Mouse (Mus musculus) kidney, postnatal 10 days (tissue): Measurements from ENCODE around the gene Gm49337.

ENCODE experiments used
- DNase-seq: peaks from one replicate; pipeline ENCODE4 v3.0.0; 2021; ENCODE audit warnings: mixed read lengths

The Gm49337 gene

GRCm38 (mm10) chr4:116173072-116173471 is at the start of gene Gm49337, which contains the start of gene 1700042G07Rik:
Gene Gm49337, plus strand, starts transcription at chr4:116173384.
Gene 1700042G07Rik, plus strand, starts transcription at chr4:116173372.
- DNase-seq = no peak

DNA sequence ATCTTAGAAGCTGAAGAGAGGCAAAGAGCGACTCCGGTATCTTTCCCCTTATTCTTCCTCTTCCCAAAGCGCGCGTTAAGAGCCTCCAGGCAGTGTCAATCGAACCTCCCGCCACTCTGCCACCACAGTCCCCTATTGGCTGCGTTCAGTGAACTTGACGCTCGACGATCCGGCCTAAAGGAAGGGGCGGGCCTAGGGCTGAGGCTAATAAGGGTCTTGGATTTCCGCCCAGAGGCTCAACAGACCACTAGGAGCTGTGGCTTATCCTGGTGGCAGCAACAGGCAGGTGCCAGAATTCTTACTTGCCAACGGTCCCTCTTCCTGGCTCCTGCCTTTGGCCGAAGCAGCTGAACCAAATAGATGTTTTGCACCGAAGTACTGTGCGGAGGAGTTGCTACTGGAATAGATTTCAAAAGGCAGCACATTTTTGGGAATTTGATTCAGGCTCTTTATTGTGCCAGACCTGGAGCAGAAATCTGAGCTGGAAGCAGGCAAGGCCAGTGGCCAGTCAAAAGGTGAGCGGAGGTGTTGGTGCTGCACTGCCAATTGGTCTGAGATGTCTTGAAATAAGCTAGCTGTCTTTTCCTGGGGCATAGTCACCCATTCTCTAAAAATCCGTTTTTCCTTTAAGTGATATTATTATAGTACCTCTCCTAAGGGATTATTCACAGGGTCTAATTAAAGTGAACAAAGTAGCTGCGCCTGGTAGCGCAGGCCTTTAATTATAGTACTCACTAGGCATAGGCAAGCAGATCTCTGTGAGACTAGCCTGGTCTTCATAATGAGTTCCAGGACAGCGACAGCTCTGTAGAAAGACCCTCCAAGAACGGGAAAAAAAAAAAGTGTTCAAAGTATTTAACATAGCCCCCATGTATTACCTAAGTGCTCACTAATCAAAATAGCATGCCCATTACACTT is 49.3 kb upstream of the Gm49337 start, which contains the start of the genes Rad54l and Pomgnt1:
Gene Rad54l (minus strand): TSS at position 89 of the 918 bp plus-strand sequence.
Gene Pomgnt1 (plus strand): TSS at position 239 of the 918 bp plus-strand sequence.
- peak; percentile 90 for DNase-seq

- no peak for DNase-seq
These were observed 47.3 kb upstream of the Gm49337 start for GRCm38 (mm10) chr4:116125803-116126386.

DNA sequence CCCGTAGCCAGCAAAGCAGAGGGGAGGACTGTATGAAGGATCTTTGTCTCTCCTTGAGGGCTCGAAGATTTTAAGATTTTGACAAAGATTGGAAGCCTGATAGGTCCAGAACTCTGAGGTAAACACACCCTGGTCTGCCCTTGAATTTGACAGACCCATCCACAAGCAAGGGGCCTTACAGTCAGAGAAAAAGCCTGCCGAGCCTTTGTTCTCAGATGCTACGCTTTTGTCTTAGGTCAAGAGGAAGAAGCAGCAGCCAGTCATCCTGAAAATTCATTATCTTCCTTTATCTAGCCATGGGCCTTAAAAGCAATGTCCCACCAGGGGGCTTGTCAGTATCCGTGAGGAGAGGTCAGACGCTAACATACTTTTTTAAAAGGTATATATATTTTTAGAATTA is 45.2 kb upstream of the Gm49337 start:
- DNase-seq = no peak

- no peak for DNase-seq
These were observed 40.1 kb upstream of the Gm49337 start for GRCm38 (mm10) chr4:116133126-116133525.

- DNase-seq = no peak
These were observed 38.2 kb upstream of the Gm49337 start for GRCm38 (mm10) chr4:116134990-116135389.

DNA sequence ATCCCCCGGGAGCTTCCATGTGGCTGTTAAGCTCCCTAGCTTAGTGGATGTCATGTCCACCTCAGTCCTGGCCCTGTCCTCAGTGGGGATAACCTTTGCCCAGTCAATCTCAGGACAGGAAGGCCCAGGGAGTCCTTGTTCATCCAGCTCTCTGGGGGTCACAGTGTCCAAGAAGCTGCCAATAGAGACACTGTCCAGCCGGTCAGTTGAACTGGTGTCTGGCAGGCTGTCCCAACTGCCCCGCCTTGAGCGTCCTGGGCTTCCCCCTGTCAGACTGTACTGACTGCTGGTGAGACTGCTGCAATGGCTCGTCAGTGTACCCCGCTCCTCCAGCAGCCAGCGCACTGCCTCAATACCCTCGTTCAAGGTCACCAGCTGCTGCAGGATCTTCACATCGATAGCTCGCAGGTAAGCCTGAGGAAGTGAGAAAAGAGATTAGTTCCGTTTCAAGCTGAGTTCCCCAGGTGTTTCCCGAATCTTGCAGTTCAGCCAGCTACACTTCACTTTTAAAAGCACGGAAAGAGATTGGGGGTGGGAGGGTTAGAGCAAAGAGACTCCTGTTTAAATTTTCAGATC is 35.7 kb upstream of the Gm49337 start:
- DNase-seq = no peak

- DNase-seq = no peak
These were observed 32.2 kb upstream of the Gm49337 start for GRCm38 (mm10) chr4:116140801-116141574.

DNA sequence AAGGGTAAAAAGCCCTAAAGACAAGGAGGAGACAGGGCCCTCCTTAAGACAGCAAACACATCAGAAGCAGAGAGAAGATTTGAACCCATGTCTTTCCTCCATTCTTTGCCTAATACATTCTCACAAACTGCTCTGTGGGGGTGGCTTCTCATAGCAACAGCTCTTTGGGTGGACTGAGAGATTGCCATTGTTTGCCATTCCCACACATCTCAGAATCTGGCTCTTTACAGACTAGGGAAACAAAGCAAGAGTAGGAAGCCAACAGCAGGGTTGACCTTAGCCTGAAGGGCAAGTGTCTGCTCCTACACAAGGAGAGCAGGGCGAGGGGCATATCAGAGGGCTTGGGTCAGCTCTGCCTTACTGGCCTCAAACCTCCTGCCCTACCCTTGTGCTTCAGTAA is 31.4 kb upstream of the Gm49337 start:
- DNase-seq = no peak

- no peak for DNase-seq
These were observed 30.9 kb upstream of the Gm49337 start for GRCm38 (mm10) chr4:116142269-116142668.

DNA sequence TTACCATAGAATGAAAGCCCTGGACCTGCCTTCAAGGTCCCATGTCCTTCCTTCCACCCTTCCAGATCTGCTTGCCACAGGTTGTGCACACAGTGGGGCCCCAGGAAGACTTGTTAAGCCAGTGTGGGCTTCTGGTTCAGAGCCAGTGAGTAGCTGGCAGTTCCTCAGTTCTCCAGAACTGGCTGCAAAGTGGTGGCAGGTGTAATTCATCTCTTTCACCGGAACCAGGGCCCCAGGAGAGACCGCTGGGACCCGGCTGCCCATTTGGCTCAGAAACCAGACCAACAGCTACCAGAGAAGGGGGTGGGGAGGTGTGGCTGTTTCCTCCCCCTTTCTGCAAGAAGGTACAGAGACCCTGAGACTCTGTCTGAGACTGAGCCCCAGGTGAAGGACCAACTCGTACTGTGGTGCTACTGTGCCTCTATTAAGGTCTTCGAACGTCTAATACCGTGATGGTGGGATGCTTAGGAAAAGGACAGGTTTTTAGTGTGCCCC is 29.8 kb upstream of the Gm49337 start:
- DNase-seq = peak; percentile 52

DNA sequence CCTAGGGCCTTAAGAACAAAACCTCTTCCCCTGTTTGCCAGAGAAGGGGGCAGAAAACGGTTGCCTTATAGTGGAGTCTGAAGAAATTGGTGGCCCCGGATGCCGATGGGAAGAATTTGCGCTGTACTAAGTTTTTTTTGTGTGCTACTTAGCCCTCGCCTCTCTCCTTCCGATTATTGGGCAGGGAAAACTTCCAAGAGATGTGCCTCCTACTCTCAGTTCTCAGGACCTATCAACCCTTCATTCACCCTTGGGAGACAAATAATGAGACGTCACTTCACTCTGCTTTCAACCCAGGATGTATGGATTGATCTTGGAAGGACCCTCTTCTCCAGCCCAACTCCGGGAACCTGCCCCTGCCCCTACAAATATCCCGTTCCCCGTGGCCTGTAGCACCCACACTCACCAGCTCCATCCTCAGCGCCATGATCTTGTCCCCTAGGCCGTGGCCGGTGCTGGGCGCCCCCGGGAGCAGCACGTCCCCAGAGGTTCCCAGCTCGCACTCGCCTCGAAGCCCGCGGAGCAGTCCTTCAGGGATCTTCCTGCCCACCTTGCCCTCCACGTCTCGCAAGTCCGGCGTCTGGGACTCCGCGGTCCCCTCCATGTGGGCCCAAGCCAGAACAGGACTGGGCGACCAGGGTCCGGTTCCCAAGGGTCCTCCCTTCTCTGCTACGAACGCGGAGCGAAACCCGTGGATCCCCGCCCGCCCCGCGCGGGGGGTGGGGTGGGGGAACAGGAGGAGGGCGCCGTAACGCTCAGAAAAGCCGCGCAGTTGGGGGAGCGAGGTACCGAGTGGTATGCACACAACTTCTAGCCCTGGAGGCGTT is 29.1 kb upstream of the Gm49337 start:
- peak; percentile 83 for DNase-seq

DNA sequence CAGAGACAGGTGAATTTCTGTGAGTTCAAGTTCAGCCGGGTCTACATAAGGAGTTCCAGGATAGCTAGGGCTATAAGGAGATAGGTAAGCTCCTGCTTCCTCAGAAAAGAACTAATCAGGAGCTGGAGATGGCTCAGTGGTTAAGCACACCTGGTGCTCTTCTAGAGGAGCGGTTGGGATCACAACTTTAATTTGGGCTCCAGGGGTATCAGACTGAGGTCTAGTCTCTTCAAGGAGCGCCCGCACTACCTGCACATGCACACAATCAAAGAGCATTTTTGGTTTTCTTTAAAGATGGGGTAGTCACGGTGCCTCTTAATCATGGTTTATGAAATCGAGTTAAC is 23.4 kb upstream of the Gm49337 start:
- DNase-seq = no peak

DNA sequence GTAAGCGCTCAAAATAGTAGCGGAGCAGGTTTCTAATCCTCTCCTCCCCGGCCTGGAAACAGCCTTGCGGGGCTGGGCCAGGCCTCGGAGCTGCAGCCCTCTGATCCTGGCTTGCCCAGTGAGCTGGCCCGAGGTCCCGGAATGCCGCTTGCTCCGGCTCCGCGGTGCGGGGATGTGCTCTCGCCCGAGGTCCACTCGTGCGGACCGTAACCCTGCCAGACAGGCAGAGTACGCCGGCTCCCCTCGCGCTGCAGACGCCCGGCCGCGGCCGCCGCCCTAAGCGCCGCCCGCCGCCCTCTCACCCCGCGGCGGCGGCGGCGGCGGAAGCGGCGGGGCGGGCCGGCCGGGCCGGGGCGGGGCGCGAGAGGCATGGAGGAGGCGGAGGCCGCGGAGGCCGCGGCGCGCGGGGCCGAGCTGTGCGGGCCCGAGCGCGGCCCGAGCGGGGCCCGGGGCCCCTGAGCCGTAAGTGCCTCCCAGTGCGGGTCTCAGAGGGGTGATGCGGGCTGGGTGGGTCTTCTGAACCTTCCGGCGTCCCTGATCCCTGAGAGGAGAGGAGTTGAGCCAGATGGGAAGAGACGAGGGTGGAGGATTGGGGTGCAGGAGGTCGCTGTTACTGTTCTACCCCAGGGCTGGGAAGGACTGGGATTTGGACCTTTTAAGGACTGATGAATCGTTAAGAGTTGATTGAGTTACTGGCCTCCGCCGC is 22.9 kb upstream of the Gm49337 start:
- peak; percentile 85 for DNase-seq

- DNase-seq = no peak
These were observed 22.3 kb upstream of the Gm49337 start for GRCm38 (mm10) chr4:116150862-116151221.

DNA sequence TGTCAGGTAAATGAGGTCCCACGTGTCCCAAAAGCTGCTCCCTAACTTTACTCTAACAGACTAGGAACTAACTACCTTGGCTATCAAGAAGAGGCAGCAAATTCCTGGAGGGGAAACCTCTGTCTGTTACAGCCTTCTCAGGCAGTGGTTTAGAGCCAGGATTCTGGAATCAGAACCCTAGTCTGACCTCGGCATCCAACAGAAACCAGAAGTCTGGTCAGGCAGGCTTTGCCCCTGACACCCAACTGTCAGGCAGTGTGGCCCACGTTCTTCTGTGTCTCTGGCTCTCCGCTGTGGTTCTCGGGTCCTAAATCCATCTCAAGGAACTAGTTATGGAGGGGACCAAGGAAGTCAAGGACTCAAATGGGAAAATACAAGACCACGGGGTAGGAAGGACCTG is 21.9 kb upstream of the Gm49337 start, which contains the start of gene Lurap1:
Gene Lurap1 (minus strand): TSS at position 101 of the 400 bp plus-strand sequence.
- DNase-seq = no peak

DNA sequence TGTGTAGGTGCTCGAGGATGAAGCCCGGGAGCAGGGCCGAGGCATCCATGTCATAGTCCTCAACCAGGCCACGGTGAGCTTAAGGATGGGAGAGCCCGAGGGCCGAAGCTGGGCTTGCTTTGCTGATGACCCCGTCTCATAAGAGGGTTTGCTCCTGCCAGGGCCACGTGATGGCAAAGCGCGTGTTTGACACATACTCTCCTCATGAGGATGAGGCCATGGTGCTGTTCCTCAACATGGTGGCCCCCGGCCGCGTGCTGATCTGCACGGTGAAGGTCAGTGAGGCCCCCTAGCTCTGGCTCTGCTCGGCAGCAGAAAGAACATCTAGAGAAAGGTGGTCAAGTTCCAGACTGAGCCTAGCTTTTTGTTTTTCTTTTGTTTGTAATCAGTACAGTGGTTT is 20.5 kb upstream of the Gm49337 start:
- DNase-seq = no peak

DNA sequence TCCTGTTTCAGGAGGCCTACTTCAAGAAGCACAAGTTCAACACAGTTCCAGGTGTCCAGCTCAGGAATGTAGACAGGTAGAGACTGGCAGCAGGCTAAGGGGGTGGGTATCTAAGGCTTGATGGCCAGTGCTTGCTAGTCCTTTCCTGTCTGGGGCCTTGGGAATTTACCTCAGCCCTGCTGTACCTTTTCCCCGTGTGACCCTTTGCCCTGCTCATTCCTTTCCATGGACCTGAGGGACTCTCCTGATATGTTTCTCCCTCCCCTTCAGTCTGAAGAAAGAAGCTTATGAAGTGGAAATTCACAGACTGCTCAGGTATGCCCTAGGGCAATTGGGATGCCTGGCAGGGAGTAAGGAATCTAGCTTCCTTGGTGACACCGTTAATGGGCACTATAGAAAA is 15.3 kb upstream of the Gm49337 start:
- DNase-seq = peak; percentile 43

DNA sequence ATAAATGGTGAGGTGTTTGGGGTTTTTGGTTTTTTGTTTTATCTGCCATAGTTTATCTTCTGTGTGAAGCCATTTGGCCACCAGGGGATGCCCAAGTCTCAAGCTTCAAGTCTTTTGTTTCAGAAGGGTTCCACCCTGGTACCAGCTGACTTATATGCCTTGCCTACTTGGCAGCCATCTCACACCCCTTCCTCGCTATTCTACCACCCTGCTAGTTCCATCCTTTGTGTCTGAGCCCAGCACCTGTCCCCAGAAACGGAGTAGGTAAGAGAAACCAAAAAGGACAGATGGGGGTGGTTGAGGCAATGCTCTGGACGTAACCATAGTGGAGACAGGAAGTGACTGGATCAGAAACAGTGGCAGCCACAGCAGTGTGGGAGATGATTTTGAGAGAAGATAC is 13.3 kb upstream of the Gm49337 start:
- peak; percentile 51 for DNase-seq

GRCm38 (mm10) chr4:116160769-116161168 is 12.4 kb upstream of the Gm49337 start:
- DNase-seq = no peak

GRCm38 (mm10) chr4:116162142-116162541 is 11.0 kb upstream of the Gm49337 start:
- DNase-seq = peak; percentile 54
